Mouse (Mus musculus): ENCODE results near the gene Pdcd2.
"Not testable (repeated sequence)": the region's sequence is repeated elsewhere in the genome, so short reads cannot be mapped to it uniquely, and the experiment has no call there.

Gene Pdcd2

GRCm38 (mm10) chr17:15526986-15527810, at the start of gene Pdcd2:
TSS of gene Pdcd2 (minus strand) at chr17:15527301.
- DNase-seq (ENCODE audit: low spot score in 2 of 2) = peak; percentile 95

DNA sequence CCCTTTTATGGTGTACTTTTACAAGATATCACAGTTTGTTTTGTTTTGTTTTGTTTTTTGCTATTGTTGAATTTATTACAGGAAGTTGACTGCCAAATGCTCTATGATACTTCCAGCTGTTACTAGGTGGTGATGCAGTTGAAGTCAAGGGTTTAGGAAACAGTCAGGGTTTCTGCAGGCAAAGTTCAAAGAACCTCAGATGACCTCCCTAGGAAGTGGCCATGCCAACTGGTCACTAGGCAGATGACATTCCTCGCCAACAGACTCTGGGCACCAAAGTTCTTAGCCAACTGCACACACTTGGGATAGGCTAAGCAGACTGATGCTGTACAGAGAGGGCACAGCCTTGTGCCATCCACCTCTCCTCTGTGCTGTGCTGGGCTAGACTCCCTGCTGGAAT, 48.0 kb upstream of the Pdcd2 start:
- DNase-seq (ENCODE audit: low spot score in 2 of 2) = no peak

DNA sequence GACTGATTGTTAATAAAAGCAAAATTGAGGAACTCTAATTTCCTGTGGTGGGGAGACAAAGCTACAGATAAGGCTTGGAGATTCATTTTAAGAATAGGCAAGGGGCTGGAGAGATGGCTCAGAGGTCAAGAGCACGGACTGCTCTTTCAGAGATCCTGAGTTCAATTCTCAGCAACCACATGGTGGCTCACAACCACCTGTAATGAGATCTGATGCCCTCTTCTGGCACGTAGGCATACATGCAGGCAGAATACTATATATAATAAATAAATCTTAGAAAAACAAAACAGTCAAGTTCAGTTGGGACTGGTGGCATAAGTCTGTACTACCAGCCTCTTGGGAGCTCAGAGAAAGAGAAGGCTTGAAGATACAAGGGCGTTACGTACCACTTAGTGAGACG, 39.8 kb upstream of the Pdcd2 start:
- DNase-seq (ENCODE audit: low spot score in 2 of 2) = no peak

DNA sequence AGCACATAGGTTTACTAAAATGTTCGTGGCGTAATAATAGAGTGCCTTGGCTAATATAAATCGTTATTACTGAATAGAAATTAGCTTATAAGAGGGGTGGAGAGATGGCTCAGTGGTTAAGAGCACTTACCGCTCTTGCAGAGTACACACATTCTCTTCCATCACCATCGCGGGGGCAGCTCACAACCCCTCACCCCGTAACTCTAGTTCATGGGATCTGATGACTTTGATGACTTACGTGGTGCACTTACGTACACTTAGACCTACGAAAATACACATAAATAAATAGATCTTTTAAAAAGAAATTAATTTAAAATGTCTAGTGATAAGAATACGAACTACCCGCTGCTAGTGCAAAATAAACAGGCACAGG, 37.8 kb upstream of the Pdcd2 start:
- DNase-seq (ENCODE audit: low spot score in 2 of 2) = no peak

- peak; percentile 100 for DNase-seq (ENCODE audit: low spot score in 2 of 2)
Observed at GRCm38 (mm10) chr17:15564014-15564927, 37.2 kb upstream of the Pdcd2 start, which contains the start of gene Prdm9. TSS of gene Prdm9 (minus strand) at chr17:15564354.

- no peak for DNase-seq (ENCODE audit: low spot score in 2 of 2)
Observed at GRCm38 (mm10) chr17:15559946-15560345, 32.8 kb upstream of the Pdcd2 start.

DNA sequence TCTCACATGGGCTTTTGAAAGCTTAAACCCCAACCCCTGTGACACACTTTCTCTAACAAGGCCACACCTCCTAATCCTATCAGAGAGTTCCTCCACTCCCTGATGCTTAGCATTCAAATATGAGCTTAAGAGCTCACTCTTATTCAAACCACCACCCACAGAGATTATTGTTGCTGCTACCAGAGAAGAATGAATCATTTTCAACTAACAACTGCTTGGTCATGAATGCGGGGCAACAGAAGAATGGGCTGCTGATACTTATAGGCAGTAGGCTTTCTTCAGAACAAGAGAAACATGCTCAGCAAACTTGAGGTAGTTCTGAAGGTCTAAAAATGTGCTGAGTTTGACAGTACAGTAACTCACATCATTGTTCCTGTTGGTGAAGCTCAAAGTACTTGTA, 22.6 kb upstream of the Pdcd2 start:
- DNase-seq (ENCODE audit: low spot score in 2 of 2) = no peak

DNA sequence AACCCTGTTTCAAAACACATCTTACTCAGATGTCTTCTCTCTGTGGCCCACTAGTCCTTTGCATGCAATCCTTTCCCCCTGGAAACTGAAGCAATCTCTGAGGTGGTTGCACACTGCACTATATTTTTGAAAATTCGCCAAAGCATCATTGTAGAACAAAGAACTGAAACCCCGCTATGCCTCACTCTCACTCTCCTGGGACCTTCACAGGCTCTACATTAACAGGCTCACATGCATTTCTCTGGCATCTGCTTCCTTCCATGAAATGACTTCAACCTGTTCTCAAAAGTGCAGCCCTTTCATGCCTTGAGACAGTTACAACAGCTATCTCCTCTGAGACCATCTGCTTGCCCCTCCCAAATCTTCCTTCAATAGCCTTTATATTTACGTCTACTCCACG, 19.3 kb upstream of the Pdcd2 start:
- no peak for DNase-seq (ENCODE audit: low spot score in 2 of 2)

DNA sequence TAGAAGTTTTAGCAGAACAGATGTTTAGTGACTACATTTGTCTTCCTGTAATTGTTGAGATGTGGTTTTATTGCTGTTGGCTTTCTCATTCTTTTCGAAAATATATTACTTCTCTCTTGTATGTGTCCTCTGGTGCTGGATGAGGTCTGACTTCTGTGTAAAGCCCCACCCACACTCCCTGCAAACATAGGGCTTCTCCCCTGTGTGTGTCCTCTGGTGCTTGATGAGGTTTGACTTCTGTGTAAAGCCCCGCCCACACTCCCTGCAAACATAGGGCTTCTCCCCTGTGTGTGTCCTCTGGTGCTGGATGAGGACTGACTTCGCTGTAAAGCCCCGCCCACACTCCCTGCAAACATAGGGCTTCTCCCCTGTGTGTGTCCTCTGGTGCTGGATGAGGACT, 16.8 kb upstream of the Pdcd2 start:
- not testable (repeated sequence) for DNase-seq (ENCODE audit: low spot score in 2 of 2)

- no peak for DNase-seq (ENCODE audit: low spot score in 2 of 2)
Observed at GRCm38 (mm10) chr17:15540309-15540708, 13.2 kb upstream of the Pdcd2 start.

- no peak for DNase-seq (ENCODE audit: low spot score in 2 of 2)
Observed at GRCm38 (mm10) chr17:15536457-15536904, 9.4 kb upstream of the Pdcd2 start.

DNA sequence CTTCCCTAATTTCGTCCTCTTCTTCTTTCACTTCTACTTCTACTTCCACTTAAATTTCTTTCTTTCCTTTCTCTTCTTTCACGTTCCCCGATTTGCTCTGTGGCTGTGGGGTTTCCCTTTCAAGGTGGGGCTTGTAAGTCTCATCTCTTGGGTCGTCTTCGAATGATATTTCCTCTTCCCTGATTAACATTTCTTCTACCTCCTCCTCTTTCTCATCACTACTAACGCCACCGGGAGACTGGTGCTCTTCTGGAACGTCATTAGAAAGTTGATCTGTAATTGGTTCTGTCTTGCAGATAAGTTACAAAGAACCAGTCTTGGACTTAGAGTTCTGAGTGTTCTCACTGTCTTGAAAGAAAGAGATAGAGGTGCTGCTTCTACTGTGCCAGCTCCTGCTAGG, 8.8 kb upstream of the Pdcd2 start:
- DNase-seq (ENCODE audit: low spot score in 2 of 2) = no peak

DNA sequence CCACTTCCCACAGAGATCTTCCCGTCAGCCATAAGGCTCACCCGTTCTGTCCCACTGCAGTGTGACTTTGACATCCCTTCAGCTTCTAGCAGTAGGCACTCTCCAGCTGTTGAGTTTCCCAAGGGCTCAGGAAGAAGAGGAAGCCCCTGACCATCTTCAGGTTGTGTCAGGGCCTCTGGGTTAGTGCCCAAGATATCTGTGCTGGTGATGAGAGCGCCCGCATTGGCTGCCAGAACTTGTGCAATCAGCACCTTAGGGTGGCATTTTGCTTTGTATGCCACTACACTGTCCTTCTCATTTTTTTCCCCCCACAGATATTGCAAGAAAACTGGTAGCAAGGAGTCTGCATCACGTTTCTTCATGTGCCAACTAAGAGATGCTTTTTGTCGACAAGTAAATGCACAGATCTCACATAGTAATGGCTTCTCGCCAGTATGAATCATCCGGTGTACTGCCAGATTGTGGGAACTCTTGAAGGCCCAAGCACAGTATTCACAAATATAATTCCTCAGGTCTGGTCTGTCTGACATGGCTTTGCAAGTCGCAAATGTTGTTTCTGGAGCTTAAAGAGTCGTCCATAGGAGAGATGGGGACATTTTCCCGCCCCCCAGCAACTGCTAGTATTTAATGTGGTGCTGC, 8.2 kb upstream of the Pdcd2 start:
- DNase-seq (ENCODE audit: low spot score in 2 of 2) = no peak

DNA sequence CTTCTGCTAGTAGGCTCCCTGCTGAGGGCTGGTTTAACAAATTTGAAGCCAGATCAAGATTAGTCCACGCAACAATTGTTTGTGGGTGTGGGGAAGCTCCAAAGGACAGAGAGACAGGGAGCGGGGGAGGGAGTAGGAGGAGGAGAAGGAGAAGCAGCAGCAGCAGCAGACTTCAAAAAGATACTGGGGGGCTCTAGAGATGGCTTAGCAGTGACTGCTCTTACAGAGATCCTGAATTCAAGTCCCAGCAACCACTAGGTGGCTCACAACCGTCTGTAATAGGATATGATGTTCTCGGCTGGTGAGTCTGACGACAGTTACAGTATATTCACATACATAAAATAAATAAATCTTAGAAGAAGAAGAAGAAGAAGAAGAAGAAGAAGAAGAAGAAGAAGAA, 3.0 kb upstream of the Pdcd2 start:
- peak in 1 of 2 experiments; percentile 8 for DNase-seq (ENCODE audit: low spot score in 2 of 2)

DNA sequence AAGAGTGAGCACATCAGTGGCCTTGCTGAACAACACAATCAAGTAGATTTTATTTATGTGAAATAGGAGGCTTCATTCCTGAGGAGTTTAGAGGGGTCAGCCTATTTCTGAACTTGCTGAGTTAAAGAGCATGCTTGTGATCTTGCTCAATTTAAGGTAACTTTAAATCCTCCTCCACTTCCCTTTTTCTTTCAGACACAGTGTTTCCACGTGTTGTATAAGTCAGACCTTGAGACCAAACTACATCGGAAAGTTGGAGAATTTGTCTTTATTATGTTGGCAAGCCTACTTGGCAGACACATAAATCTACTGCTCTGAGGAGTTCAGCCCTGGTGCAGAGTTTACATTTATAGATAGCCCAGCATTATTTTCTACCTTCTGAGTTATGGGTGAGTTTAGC, 1.8 kb upstream of the Pdcd2 start:
- no peak for DNase-seq (ENCODE audit: low spot score in 2 of 2)

- DNase-seq (ENCODE audit: low spot score in 2 of 2) = no peak
Observed at GRCm38 (mm10) chr17:15527811-15528136, 673 bp upstream of the Pdcd2 start.

- DNase-seq (ENCODE audit: low spot score in 2 of 2) = no peak
Observed at GRCm38 (mm10) chr17:15526304-15526703, 797 bp downstream of the Pdcd2 start.

DNA sequence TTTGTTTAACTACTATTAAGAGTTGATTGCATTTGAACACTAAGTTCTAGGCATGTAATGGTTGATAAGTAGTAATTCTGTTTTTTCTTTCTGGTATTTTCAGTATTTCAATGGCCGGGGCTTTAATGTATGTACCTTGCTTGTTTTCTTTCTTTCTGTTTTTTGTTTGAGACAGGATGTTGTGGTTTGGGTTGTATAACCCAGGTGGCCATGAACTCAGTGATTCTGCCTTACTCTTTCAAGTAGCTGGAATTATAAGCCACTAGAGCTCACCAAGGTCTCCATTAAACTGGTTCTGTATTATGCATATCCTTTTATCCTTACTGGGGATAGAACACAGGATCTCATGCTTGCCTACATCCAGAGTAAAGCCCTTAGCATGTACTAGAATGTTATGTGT, 8.3 kb downstream of the Pdcd2 start:
- DNase-seq (ENCODE audit: low spot score in 2 of 2) = no peak

DNA sequence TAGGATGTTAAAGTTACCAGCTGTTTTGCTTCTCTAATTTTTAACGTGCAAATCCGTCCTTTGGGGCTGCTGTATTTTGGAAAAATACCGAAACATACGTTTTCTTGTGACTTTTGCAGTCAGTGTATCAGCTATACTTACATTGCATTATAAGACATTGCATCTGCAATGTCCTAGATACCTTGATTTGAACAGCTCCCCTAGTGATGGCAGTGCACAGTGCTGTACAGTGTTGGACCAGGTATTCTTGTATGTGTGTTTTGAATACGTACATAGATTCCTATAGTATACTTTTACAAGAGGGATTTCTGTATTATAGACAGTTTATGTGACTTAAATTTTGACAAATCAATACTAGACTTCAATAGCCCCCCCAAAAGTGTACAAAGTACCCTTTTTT, 8.9 kb downstream of the Pdcd2 start:
- no peak for DNase-seq (ENCODE audit: low spot score in 2 of 2)

- no peak for DNase-seq (ENCODE audit: low spot score in 2 of 2)
Observed at GRCm38 (mm10) chr17:15517776-15518175, 9.3 kb downstream of the Pdcd2 start.

GRCm38 (mm10) chr17:15510694-15511093, 16.4 kb downstream of the Pdcd2 start:
- no peak for DNase-seq (ENCODE audit: low spot score in 2 of 2)

- peak; percentile 94 to 98 for DNase-seq (ENCODE audit: low spot score in 2 of 2)
Observed at GRCm38 (mm10) chr17:15499656-15500394, 27.3 kb downstream of the Pdcd2 start, which contains the start of the genes Psmb1 and Tbp. TSS of gene Psmb1 (minus strand) at chr17:15499751. TSS of gene Tbp (plus strand) at chr17:15499888.
